12 mouse cellular contexts compared by ENCODE assay signal in the genomic region with DNA sequence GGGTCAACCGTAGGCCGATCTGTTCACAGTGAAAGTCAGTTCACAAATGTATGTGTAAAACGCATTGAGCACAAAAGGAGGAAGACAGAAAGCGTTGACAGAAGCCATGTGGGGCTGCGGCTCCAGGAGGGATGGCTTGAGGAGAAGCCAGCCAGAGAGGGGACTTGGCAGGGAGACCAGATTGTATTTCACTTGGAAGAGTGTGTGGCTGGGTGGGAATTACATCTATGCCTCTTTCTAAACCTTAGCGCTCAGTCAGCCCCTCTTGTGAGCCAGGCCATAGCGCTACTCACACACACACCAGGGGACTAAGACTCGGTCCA. TPM values are rescaled to one million over a fixed set of nuclear protein-coding genes. Genes with fewer than 3 reads are reported as not detected.
DNase-seq lines count a peak whose midpoint lies in the region; ATAC-seq and TF ChIP-seq lines count a peak whose summit lies in the region.
"Had no signal": no experiment of that assay in that cellular context is flagged by ENCODE, and none has a peak within 500 bp of the region (broad histone marks: within the 10 kb centered on the region; RNA-seq: fewer than 3 reads in every experiment).

No protein-coding gene starts in this region.

- peak; percentile 62 to 71 for DNase-seq in cerebellum, postnatal 10 days
- DNase-seq in cerebellum, adult 18-20 months: no peak
- no peak for DNase-seq in hindbrain, embryonic 11.5 days (ENCODE audit: low spot score)
- peak; percentile 66 for DNase-seq in lung, postnatal 0 days (ENCODE audit: low spot score)
- no peak for DNase-seq in lung, postnatal 36 days
- no peak for DNase-seq in cerebellum, postnatal 25 days
- DNase-seq: liver, embryonic 13.5 days; right cerebral cortex, postnatal 14 days had no signal

- H3K27me3 ChIP-seq in hindbrain, embryonic 16.5 days (replicated peaks; ENCODE audit: control insufficient read depth, insufficient read depth, low read length): no peaks in the 10 kb centered on the region
- no peaks in the 10 kb centered on the region for H3K27me3 ChIP-seq in hindbrain, embryonic 11.5 days (ENCODE audit: control insufficient read depth, insufficient read depth, low read length)
- H3K27me3 ChIP-seq in lung, postnatal 0 days (replicated peaks; ENCODE audit: insufficient read depth, low read length): no peaks in the 10 kb centered on the region
- H3K27me3 ChIP-seq in stomach, embryonic 16.5 days (ENCODE audit: control insufficient read depth, insufficient read depth, low read length): no peaks in the 10 kb centered on the region
- H3K27me3 ChIP-seq: liver, embryonic 13.5 days; midbrain, embryonic 13.5 days had no signal

- TF ChIP-seq CTCF in lung, postnatal 0 days (IDR thresholded peaks at IDR 0.05): no peak

- no peak for TF ChIP-seq EP300 in lung, postnatal 0 days (IDR thresholded peaks at IDR 0.05)

- 0 out of 2 replicates have a peak, but pooled peaks have one; percentile 18 for ATAC-seq in hindbrain, embryonic 16.5 days
- no peak for ATAC-seq in hindbrain, embryonic 11.5 days (ENCODE audit: low FRiP score)
- no peak for ATAC-seq in lung, postnatal 0 days
- ATAC-seq in stomach, embryonic 16.5 days (ENCODE audit: insufficient read depth, low FRiP score): peak; percentile 43; the same call in 1 of the 2 replicates
- ATAC-seq: hindbrain, postnatal 0 days; midbrain, embryonic 13.5 days had no signal

- no peak overlapping the region for H3K27ac ChIP-seq in hindbrain, embryonic 16.5 days (ENCODE audit: low read depth, low read length)
- no peak overlapping the region for H3K27ac ChIP-seq in hindbrain, embryonic 11.5 days (ENCODE audit: low read depth, low read length)
- H3K27ac ChIP-seq in lung, postnatal 0 days (ENCODE audit: low read length): peak overlapping the region; percentile 38; the same call in 1 of the 2 replicates
- peak overlapping the region; percentile 88 for H3K27ac ChIP-seq in stomach, embryonic 16.5 days (ENCODE audit: low read length)
- H3K27ac ChIP-seq: hindbrain, postnatal 0 days; liver, embryonic 13.5 days; midbrain, embryonic 13.5 days had no signal

- peaks cover 4% of the 10 kb centered on the region; the same call in 1 of the 2 replicates for H3K36me3 ChIP-seq in hindbrain, embryonic 16.5 days (ENCODE audit: control insufficient read depth, insufficient read depth, low read length)
- H3K36me3 ChIP-seq in hindbrain, embryonic 11.5 days (ENCODE audit: control insufficient read depth, insufficient read depth, low read length): 0 out of 2 replicates have a peak, but pooled peaks cover 4% of the 10 kb centered on the region
- H3K36me3 ChIP-seq in lung, postnatal 0 days (ENCODE audit: insufficient read depth, low read length): peaks cover 21% of the 10 kb centered on the region
- peaks cover 24% of the 10 kb centered on the region for H3K36me3 ChIP-seq in stomach, embryonic 16.5 days (ENCODE audit: control insufficient read depth, insufficient read depth, low read length)

- H3K4me2 ChIP-seq in hindbrain, embryonic 16.5 days (ENCODE audit: low read length): no peak overlapping the region
- no peak overlapping the region for H3K4me2 ChIP-seq in hindbrain, embryonic 11.5 days (replicated peaks; ENCODE audit: low read depth, low read length)
- no peak overlapping the region for H3K4me2 ChIP-seq in lung, postnatal 0 days (replicated peaks; ENCODE audit: low read depth, low read length)
- no peak overlapping the region for H3K4me2 ChIP-seq in stomach, embryonic 16.5 days (ENCODE audit: low read depth, low read length)
- H3K4me2 ChIP-seq: liver, embryonic 13.5 days; midbrain, embryonic 13.5 days had no signal

- 81% methylated on average over 8 of the region's 8 CpGs for WGBS in hindbrain, embryonic 16.5 days
- 87% methylated on average over 8 of the region's 8 CpGs for WGBS in hindbrain, embryonic 11.5 days
- WGBS in lung, postnatal 0 days: 43% methylated on average over 8 of the region's 8 CpGs
- WGBS in stomach, embryonic 16.5 days: 37% methylated on average over 8 of the region's 8 CpGs

- no peak overlapping the region for H3K4me3 ChIP-seq in hindbrain, embryonic 16.5 days (ENCODE audit: low read length)
- no peak overlapping the region for H3K4me3 ChIP-seq in hindbrain, embryonic 11.5 days (ENCODE audit: low read depth, low read length)
- H3K4me3 ChIP-seq in lung, postnatal 0 days (ENCODE audit: low read depth, low read length): no peak overlapping the region
- no peak overlapping the region for H3K4me3 ChIP-seq in stomach, embryonic 16.5 days (replicated peaks; ENCODE audit: low read length)
- H3K4me3 ChIP-seq: liver, embryonic 13.5 days; midbrain, embryonic 13.5 days had no signal

- peaks cover 5% of the 10 kb centered on the region for H3K4me1 ChIP-seq in hindbrain, embryonic 16.5 days (ENCODE audit: control insufficient read depth, insufficient read depth, low read depth, low read length)
- H3K4me1 ChIP-seq in hindbrain, embryonic 11.5 days (replicated peaks; ENCODE audit: control insufficient read depth, insufficient read depth, low read length): peaks cover 8% of the 10 kb centered on the region
- H3K4me1 ChIP-seq in lung, postnatal 0 days (ENCODE audit: insufficient read depth, low read depth, low read length): peaks cover 7% of the 10 kb centered on the region
- peaks cover 63% of the 10 kb centered on the region for H3K4me1 ChIP-seq in stomach, embryonic 16.5 days (ENCODE audit: control insufficient read depth, insufficient read depth, low read length)

- no peaks in the 10 kb centered on the region for H3K9me3 ChIP-seq in hindbrain, embryonic 16.5 days (ENCODE audit: control insufficient read depth, low read length)
- no peaks in the 10 kb centered on the region for H3K9me3 ChIP-seq in hindbrain, embryonic 11.5 days (ENCODE audit: control insufficient read depth, low read length)
- no peaks in the 10 kb centered on the region for H3K9me3 ChIP-seq in lung, postnatal 0 days (ENCODE audit: low read length)
- no peaks in the 10 kb centered on the region for H3K9me3 ChIP-seq in stomach, embryonic 16.5 days (replicated peaks; ENCODE audit: control insufficient read depth, low read length)
- H3K9me3 ChIP-seq: liver, embryonic 13.5 days; midbrain, embryonic 13.5 days had no signal

- H3K9ac ChIP-seq in hindbrain, embryonic 16.5 days (ENCODE audit: low read depth, low read length): no peak overlapping the region
- H3K9ac ChIP-seq in hindbrain, embryonic 11.5 days (ENCODE audit: low read depth, low read length): no peak overlapping the region
- H3K9ac ChIP-seq in lung, postnatal 0 days (replicated peaks; ENCODE audit: low read depth): no peak overlapping the region
- peak overlapping the region; percentile 47; the same call in 1 of the 2 replicates for H3K9ac ChIP-seq in stomach, embryonic 16.5 days (ENCODE audit: low read length)
- H3K9ac ChIP-seq: liver, embryonic 13.5 days; midbrain, embryonic 13.5 days had no signal

RNA-seq across cellular contexts. Expression of gene Klf3, which starts 13.7 kb away (rescaled TPM):
- polyA plus RNA-seq in hindbrain, embryonic 16.5 days (2015; fragmentation: Nextera tagmentation; extraction: Ambion mirVana): 23.7 and 23.8 TPM in 2 replicates
- 35.3 and 47.2 TPM in 2 replicates for polyA plus RNA-seq in hindbrain, embryonic 11.5 days (2014; fragmentation: Nextera tagmentation; extraction: Ambion mirVana)
- 89.7 and 104 TPM in 2 replicates for polyA plus RNA-seq in lung, postnatal 0 days (2015; fragmentation: Nextera tagmentation; extraction: Ambion mirVana)
- polyA plus RNA-seq in stomach, embryonic 16.5 days (2015; fragmentation: Nextera tagmentation; extraction: Ambion mirVana): 63.7 and 66.8 TPM in 2 replicates

Comparison
In these comparisons a context has a peak if more than half of its experiments do, and no peak if none do; other contexts are left out.
1. DNase-seq: peak in cerebellum, postnatal 10 days (2 of 2) and lung, postnatal 0 days (single experiment); none in cerebellum, adult 18-20 months (0 of 2), hindbrain, embryonic 11.5 days (single experiment), lung, postnatal 36 days (single experiment) and cerebellum, postnatal 25 days (0 of 2).
2. ATAC-seq: peak in hindbrain, embryonic 16.5 days (single experiment) and stomach, embryonic 16.5 days (single experiment); none in hindbrain, embryonic 11.5 days (single experiment) and lung, postnatal 0 days (single experiment).
3. H3K27ac ChIP-seq: peak in lung, postnatal 0 days (single experiment) and stomach, embryonic 16.5 days (single experiment); none in hindbrain, embryonic 16.5 days (single experiment) and hindbrain, embryonic 11.5 days (single experiment).